Mouse (Mus musculus): ENCODE data around the gene Pnkp.

- TF ChIP-seq POLR2A (IDR thresholded peaks at IDR 0.05; ENCODE audit: borderline replicate concordance, low read depth, low read length): no peak
- no peak for TF ChIP-seq CTCF (IDR thresholded peaks at IDR 0.05; ENCODE audit: low read depth, low read length)
Observed at GRCm38 (mm10) chr7:44895206-44895592, 38.3 kb downstream of the Pnkp start.
